Mouse (Mus musculus) thymus, adult 2 months (tissue): ENCODE data around the gene Lrrc27.

Source experiments
- CTCF ChIP-seq: fragments of 200-500 bp; IDR thresholded peaks from 2 replicates; pipeline ENCODE4 v1.5.1; 2012; ENCODE audit warnings: mild to moderate bottlenecking, control low read depth, low read length, moderate library complexity, borderline replicate concordance; ENCODE audit not compliant: control insufficient read depth, poor library complexity, insufficient read depth; ENCODE audit errors: extremely low read depth
- POLR2A ChIP-seq: fragments of 200-500 bp; IDR thresholded peaks from 2 replicates; pipeline ENCODE4 v1.6.1; 2012; ENCODE audit warnings: mild to moderate bottlenecking, low read length, control low read depth, moderate library complexity; ENCODE audit not compliant: control insufficient read depth, poor library complexity, insufficient read depth; ENCODE audit errors: extremely low read depth

DNA sequence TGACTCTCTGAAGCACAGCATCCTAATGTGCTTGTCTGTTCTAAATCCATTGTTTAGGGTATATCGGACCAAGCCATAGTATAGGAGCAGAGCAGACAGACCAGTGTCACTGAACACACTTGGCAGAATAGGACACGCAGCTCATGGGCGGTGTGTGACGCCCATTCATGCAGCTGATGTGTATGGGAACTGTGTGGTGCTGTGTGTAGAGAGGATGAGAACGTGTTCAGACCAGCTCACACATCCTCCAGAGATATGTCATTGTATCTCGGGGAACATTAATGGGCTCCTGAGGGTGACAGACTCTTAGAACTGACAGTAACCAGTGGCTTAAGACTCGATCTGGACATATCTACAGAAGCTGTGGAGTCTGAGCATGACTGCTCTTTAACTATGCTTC lies 13.6 kb downstream of the Lrrc27 start:
- TF ChIP-seq POLR2A (no peak), CTCF (no peak)
